ENCODE assay signal across 10 mouse cellular contexts in the genomic region with DNA sequence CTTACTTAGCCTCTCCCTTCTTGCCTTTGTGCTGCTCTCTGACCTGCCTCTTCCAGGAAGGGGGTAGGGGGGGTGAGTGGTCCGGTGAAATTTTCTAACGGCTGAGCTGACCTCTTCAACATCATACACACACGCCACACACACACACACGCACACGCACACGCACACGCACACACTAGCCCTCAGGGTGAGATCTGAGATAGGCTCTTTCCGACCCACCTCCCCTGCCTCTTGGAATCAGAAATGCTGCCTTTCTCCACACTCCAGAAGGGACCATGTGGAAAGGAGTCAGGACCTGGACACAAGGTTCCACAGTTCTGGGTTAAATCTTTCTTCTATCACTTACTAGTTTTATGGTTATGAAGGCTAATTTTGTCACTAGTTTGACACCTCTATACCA. TPM values are rescaled to one million over a fixed set of nuclear protein-coding genes. Genes with fewer than 3 reads are reported as not detected.
DNase-seq lines count a peak whose midpoint lies in the region; ATAC-seq and TF ChIP-seq lines count a peak whose summit lies in the region.
"Had no signal": no experiment of that assay in that cellular context is flagged by ENCODE, and none has a peak within 500 bp of the region (broad histone marks: within the 10 kb centered on the region; RNA-seq: fewer than 3 reads in every experiment).

No protein-coding gene starts in this region.

- peaks cover 37% of the 10 kb centered on the region for H3K4me1 ChIP-seq in kidney, embryonic 15.5 days
- H3K4me1 ChIP-seq in kidney, adult 2 months (ENCODE audit: control insufficient read depth, insufficient read depth, low read length), result peaks cover 5% of the 10 kb centered on the region; the same call in 1 of the 2 replicates
- peaks cover 22% of the 10 kb centered on the region for H3K4me1 ChIP-seq in embryonic facial prominence, embryonic 12.5 days
- peaks cover 20% of the 10 kb centered on the region for H3K4me1 ChIP-seq in hindbrain, embryonic 15.5 days (replicated peaks)
- H3K4me1 ChIP-seq in neural tube, embryonic 13.5 days (replicated peaks), result peaks cover 26% of the 10 kb centered on the region

- no peak for TF ChIP-seq POLR2A in kidney, adult 2 months (IDR thresholded peaks at IDR 0.05; ENCODE audit: low read depth, low read length)

- H3K27me3 ChIP-seq in kidney, embryonic 15.5 days, result no peaks in the 10 kb centered on the region
- H3K27me3 ChIP-seq in kidney, adult 2 months (replicated peaks; ENCODE audit: control insufficient read depth, insufficient read depth, low read length), result no peaks in the 10 kb centered on the region
- 0 out of 2 replicates have a peak, but pooled peaks cover 5% of the 10 kb centered on the region for H3K27me3 ChIP-seq in embryonic facial prominence, embryonic 12.5 days
- no peaks in the 10 kb centered on the region for H3K27me3 ChIP-seq in hindbrain, embryonic 15.5 days
- H3K27me3 ChIP-seq in neural tube, embryonic 13.5 days, result 0 out of 2 replicates have a peak, but pooled peaks cover 14% of the 10 kb centered on the region
- H3K27me3 ChIP-seq: limb, embryonic 15.5 days had no signal

- no peaks in the 10 kb centered on the region for H3K9me3 ChIP-seq in kidney, embryonic 15.5 days (replicated peaks)
- H3K9me3 ChIP-seq in embryonic facial prominence, embryonic 12.5 days, result no peaks in the 10 kb centered on the region
- H3K9me3 ChIP-seq in hindbrain, embryonic 15.5 days, result no peaks in the 10 kb centered on the region
- H3K9me3 ChIP-seq in neural tube, embryonic 13.5 days, result no peaks in the 10 kb centered on the region
- H3K9me3 ChIP-seq: limb, embryonic 15.5 days had no signal

- no peak for DNase-seq in kidney, adult 2 months
- DNase-seq in cerebellum, adult 8-10 months, result no peak
- DNase-seq in adrenal gland, adult (ENCODE audit: inconsistent age in 2 of 2, low spot score in 1 of 2), result no peak
- DNase-seq in right cerebral cortex, postnatal 25 days, result no peak
- DNase-seq: gastrocnemius, postnatal 14 days had no signal

- H3K9ac ChIP-seq in kidney, embryonic 15.5 days, result no peak overlapping the region
- H3K9ac ChIP-seq in embryonic facial prominence, embryonic 12.5 days, result no peak overlapping the region
- H3K9ac ChIP-seq in hindbrain, embryonic 15.5 days, result no peak overlapping the region
- H3K9ac ChIP-seq in neural tube, embryonic 13.5 days, result peak overlapping the region; percentile 27; the same call in 1 of the 2 replicates
- H3K9ac ChIP-seq: limb, embryonic 15.5 days had no signal

- H3K4me2 ChIP-seq in kidney, embryonic 15.5 days, result peak overlapping the region; percentile 44
- H3K4me2 ChIP-seq in embryonic facial prominence, embryonic 12.5 days (replicated peaks), result 0 out of 2 replicates have a peak overlapping the region, but pooled peaks have one; percentile 32
- no peak overlapping the region for H3K4me2 ChIP-seq in hindbrain, embryonic 15.5 days
- H3K4me2 ChIP-seq in neural tube, embryonic 13.5 days, result no peak overlapping the region

- H3K27ac ChIP-seq in kidney, embryonic 15.5 days, result peak overlapping the region; percentile 67
- no peak overlapping the region for H3K27ac ChIP-seq in kidney, adult 2 months (ENCODE audit: insufficient read depth, low read depth, low read length)
- peak overlapping the region; percentile 32; the same call in 1 of the 2 replicates for H3K27ac ChIP-seq in embryonic facial prominence, embryonic 12.5 days
- no peak overlapping the region for H3K27ac ChIP-seq in hindbrain, embryonic 15.5 days (replicated peaks)
- no peak overlapping the region for H3K27ac ChIP-seq in neural tube, embryonic 13.5 days (replicated peaks)

- WGBS in kidney, embryonic 15.5 days, result 34% methylated on average over 8 of the region's 8 CpGs
- WGBS in kidney, adult 2 months, result 56% methylated on average over 8 of the region's 8 CpGs
- WGBS in embryonic facial prominence, embryonic 12.5 days, result 17% methylated on average over 8 of the region's 8 CpGs
- 23% methylated on average over 8 of the region's 8 CpGs for WGBS in hindbrain, embryonic 15.5 days
- 28% methylated on average over 8 of the region's 8 CpGs for WGBS in neural tube, embryonic 13.5 days

- no peak for TF ChIP-seq CTCF in kidney, adult 2 months (conservative IDR thresholded peaks at IDR 0.05; ENCODE audit: insufficient read depth, insufficient read length, low read depth, low read length)

- H3K4me3 ChIP-seq in kidney, embryonic 15.5 days (replicated peaks), result no peak overlapping the region
- no peak overlapping the region for H3K4me3 ChIP-seq in kidney, adult 2 months (ENCODE audit: insufficient read depth, low read depth, low read length)
- no peak overlapping the region for H3K4me3 ChIP-seq in embryonic facial prominence, embryonic 12.5 days
- no peak overlapping the region for H3K4me3 ChIP-seq in hindbrain, embryonic 15.5 days
- H3K4me3 ChIP-seq in neural tube, embryonic 13.5 days, result no peak overlapping the region

- 0 out of 2 replicates have a peak, but pooled peaks have one; percentile 16 for ATAC-seq in kidney, embryonic 15.5 days (replicated peaks; ENCODE audit: low FRiP score)
- no peak for ATAC-seq in embryonic facial prominence, embryonic 12.5 days (ENCODE audit: insufficient number of reproducible peaks, insufficient read depth, low FRiP score, low TSS enrichment)
- peak; percentile 24; the same call in 1 of the 2 replicates for ATAC-seq in hindbrain, embryonic 15.5 days (ENCODE audit: low FRiP score, low read depth)
- ATAC-seq in neural tube, embryonic 13.5 days (ENCODE audit: low read depth), result peak; percentile 24; the same call in 1 of the 2 replicates

- H3K36me3 ChIP-seq in kidney, embryonic 15.5 days, result no peaks in the 10 kb centered on the region
- H3K36me3 ChIP-seq in kidney, adult 2 months (ENCODE audit: control insufficient read depth, insufficient read depth, low read length), result no peaks in the 10 kb centered on the region
- no peaks in the 10 kb centered on the region for H3K36me3 ChIP-seq in embryonic facial prominence, embryonic 12.5 days
- no peaks in the 10 kb centered on the region for H3K36me3 ChIP-seq in hindbrain, embryonic 15.5 days
- H3K36me3 ChIP-seq in neural tube, embryonic 13.5 days, result no peaks in the 10 kb centered on the region
- H3K36me3 ChIP-seq: limb, embryonic 15.5 days had no signal

RNA-seq across cellular contexts. Expression of a gene that starts 8.6 kb away (rescaled TPM):
- 7.8 and 8.5 TPM in 2 replicates for polyA plus RNA-seq in kidney, embryonic 15.5 days (2015; fragmentation: Nextera tagmentation; extraction: Ambion mirVana)
- 27.2 and 29.9 TPM in 2 replicates for polyA plus RNA-seq in kidney, adult 2 months (2012; rRNA removed)
- polyA plus RNA-seq in embryonic facial prominence, embryonic 12.5 days (2016; fragmentation: Nextera tagmentation; extraction: Ambion mirVana), result 0.73 and 0.82 TPM in 2 replicates
- polyA plus RNA-seq in hindbrain, embryonic 15.5 days (2015; fragmentation: Nextera tagmentation; extraction: Ambion mirVana), result not detected in 2 replicates
- polyA plus RNA-seq in neural tube, embryonic 13.5 days (2015; fragmentation: Nextera tagmentation; extraction: Ambion mirVana), result 0.11 TPM in 1 of 2 replicates, not detected in the other

RNA-seq across cellular contexts. Expression of a gene that starts 55.1 kb away (rescaled TPM):
- not detected in 2 replicates for polyA plus RNA-seq in kidney, embryonic 15.5 days (2015; fragmentation: Nextera tagmentation; extraction: Ambion mirVana)
- polyA plus RNA-seq in kidney, adult 2 months (2012; rRNA removed), result 0.80 TPM in 1 of 2 replicates, not detected in the other
- 1.6 and 4.2 TPM in 2 replicates for polyA plus RNA-seq in embryonic facial prominence, embryonic 12.5 days (2016; fragmentation: Nextera tagmentation; extraction: Ambion mirVana)
- not detected in 2 replicates for polyA plus RNA-seq in hindbrain, embryonic 15.5 days (2015; fragmentation: Nextera tagmentation; extraction: Ambion mirVana)
- not detected in 2 replicates for polyA plus RNA-seq in neural tube, embryonic 13.5 days (2015; fragmentation: Nextera tagmentation; extraction: Ambion mirVana)
- polyA plus RNA-seq: limb, embryonic 15.5 days had no signal

Comparison
In these comparisons a context has a peak if more than half of its experiments do, and no peak if none do; other contexts are left out.
1. H3K27ac ChIP-seq: peak in kidney, embryonic 15.5 days (single experiment) and embryonic facial prominence, embryonic 12.5 days (single experiment); none in kidney, adult 2 months (single experiment), hindbrain, embryonic 15.5 days (single experiment) and neural tube, embryonic 13.5 days (single experiment).
2. H3K4me2 ChIP-seq: peak in kidney, embryonic 15.5 days (single experiment) and embryonic facial prominence, embryonic 12.5 days (single experiment); none in hindbrain, embryonic 15.5 days (single experiment) and neural tube, embryonic 13.5 days (single experiment).